Mouse (Mus musculus): ENCODE data around the gene Tbca. TPM values are rescaled to one million over a fixed set of nuclear protein-coding genes. Genes with fewer than 3 reads are reported as not detected.

Gene Tbca
- polyA plus RNA-seq, 1 experiment from 2014 or later: 212 TPM

DNA sequence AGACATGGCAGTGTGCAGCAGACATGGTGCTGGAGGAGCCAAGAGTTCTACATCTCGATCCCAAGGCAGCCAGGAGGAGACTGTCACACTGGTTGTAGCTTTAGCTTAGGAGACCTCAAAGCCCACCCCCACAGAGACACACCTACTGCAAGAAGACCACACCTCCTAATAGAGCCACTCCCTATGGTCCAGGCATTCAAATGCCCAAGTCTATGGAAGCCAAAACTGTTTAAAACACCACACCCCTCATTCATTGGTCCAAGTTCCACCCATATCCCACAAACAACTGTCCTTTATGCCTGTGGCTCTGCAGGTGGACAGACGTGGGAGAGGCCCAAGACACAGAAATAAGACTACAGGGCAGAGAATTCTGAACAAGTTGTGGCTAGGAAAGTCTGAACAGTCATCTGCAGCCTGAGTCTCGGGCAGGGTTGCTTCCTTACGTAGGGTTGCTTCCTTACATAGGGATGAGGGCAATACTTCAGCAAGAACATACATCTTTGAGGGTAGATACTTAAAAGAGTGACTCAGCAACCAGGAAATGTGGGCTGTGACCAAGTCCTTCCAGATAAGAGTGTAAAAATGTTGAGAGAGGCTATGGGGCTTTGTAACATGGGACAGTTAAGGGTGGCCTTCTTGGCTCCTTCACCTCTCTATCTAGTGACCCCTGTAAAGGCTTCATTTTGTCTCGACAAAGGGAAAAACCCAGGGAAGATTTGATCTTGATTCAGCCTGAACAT is 74.0 kb downstream of the Tbca start:
- Histone ChIP-seq H3K36me3 (ENCODE audit: insufficient read depth, low read length) (no peaks in the 10 kb centered on the region), H3K27ac (ENCODE audit: low read length) (no peak overlapping the region), H3K9ac (replicated peaks; ENCODE audit: low read depth) (no peak overlapping the region), H3K4me3 (ENCODE audit: low read depth, low read length) (no peak overlapping the region), H3K4me1 (ENCODE audit: insufficient read depth, low read depth, low read length) (no peaks in the 10 kb centered on the region), H3K9me3 (ENCODE audit: low read length) (no peaks in the 10 kb centered on the region), H3K4me2 (replicated peaks; ENCODE audit: low read depth, low read length) (no peak overlapping the region), H3K27me3 (replicated peaks; ENCODE audit: insufficient read depth, low read length) (peaks cover 15% of the 10 kb centered on the region; the same call in 1 of the 2 replicates)
- WGBS: 45% methylated on average over 5 of the region's 5 CpGs
- ATAC-seq: no peak
- TF ChIP-seq CTCF (IDR thresholded peaks at IDR 0.05) (no peak), EP300 (IDR thresholded peaks at IDR 0.05) (no peak)
- DNase-seq (ENCODE audit: low spot score): no peak

DNA sequence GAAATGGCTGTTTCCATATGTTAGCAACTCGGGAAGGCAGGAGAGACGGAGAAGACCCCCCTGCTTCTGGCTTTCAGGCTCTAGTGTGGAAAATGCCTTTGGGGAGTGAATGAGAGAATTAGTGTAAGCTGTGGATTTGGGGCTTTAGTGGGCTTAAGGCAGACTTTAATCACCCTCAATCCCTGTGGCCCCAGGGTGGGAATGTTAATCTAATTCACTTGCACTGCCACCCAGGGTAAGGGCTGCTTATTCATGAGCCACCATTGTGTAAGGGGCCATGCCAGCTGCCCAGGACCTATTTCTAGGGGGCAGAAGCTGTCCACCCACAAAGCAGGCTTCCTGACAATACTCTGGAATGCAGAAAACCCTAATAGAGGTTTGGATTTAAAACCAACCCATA is 78.2 kb downstream of the Tbca start:
- whole genome bisulfite sequencing: 15% methylated on average over 2 of the region's 2 CpGs
- Histone ChIP-seq H3K36me3 (ENCODE audit: insufficient read depth, low read length) (no peaks in the 10 kb centered on the region), H3K4me3 (ENCODE audit: low read depth, low read length) (no peak overlapping the region), H3K9ac (replicated peaks; ENCODE audit: low read depth) (no peak overlapping the region), H3K27me3 (replicated peaks; ENCODE audit: insufficient read depth, low read length) (peaks cover 46% of the 10 kb centered on the region), H3K27ac (ENCODE audit: low read length) (no peak overlapping the region), H3K4me2 (replicated peaks; ENCODE audit: low read depth, low read length) (no peak overlapping the region), H3K9me3 (ENCODE audit: low read length) (no peaks in the 10 kb centered on the region), H3K4me1 (ENCODE audit: insufficient read depth, low read depth, low read length) (no peaks in the 10 kb centered on the region)
- TF ChIP-seq EP300 (IDR thresholded peaks at IDR 0.05) (no peak), CTCF (IDR thresholded peaks at IDR 0.05) (no peak)
- ATAC-seq (no peak), DNase-seq (ENCODE audit: low spot score) (no peak)

GRCm38 (mm10) chr13:94867772-94868171 is 79.1 kb downstream of the Tbca start:
- no peaks in the 10 kb centered on the region for H3K9me3 ChIP-seq (ENCODE audit: low read length)
- TF ChIP-seq CTCF (IDR thresholded peaks at IDR 0.05) (no peak), EP300 (IDR thresholded peaks at IDR 0.05) (no peak)
- WGBS: 54% methylated on average over 4 of the region's 4 CpGs
- H3K36me3 ChIP-seq (ENCODE audit: insufficient read depth, low read length): no peaks in the 10 kb centered on the region
- no peak overlapping the region for H3K4me2 ChIP-seq (replicated peaks; ENCODE audit: low read depth, low read length)
- DNase-seq (ENCODE audit: low spot score): no peak
- H3K27ac ChIP-seq (ENCODE audit: low read length): no peak overlapping the region
- H3K27me3 ChIP-seq (replicated peaks; ENCODE audit: insufficient read depth, low read length): peaks cover 55% of the 10 kb centered on the region
- no peak overlapping the region for H3K9ac ChIP-seq (replicated peaks; ENCODE audit: low read depth)
- no peaks in the 10 kb centered on the region for H3K4me1 ChIP-seq (ENCODE audit: insufficient read depth, low read depth, low read length)
- H3K4me3 ChIP-seq (ENCODE audit: low read depth, low read length): no peak overlapping the region
- no peak for ATAC-seq

- no peak overlapping the region for H3K27ac ChIP-seq (ENCODE audit: low read length)
- TF ChIP-seq CTCF (IDR thresholded peaks at IDR 0.05) (peak; percentile 75), EP300 (IDR thresholded peaks at IDR 0.05) (no peak)
- ATAC-seq (peak; percentile 83), DNase-seq (ENCODE audit: low spot score) (peak; percentile 59)
- no peaks in the 10 kb centered on the region for H3K4me1 ChIP-seq (ENCODE audit: insufficient read depth, low read depth, low read length)
- H3K9ac ChIP-seq (replicated peaks; ENCODE audit: low read depth): no peak overlapping the region
- H3K9me3 ChIP-seq (ENCODE audit: low read length): no peaks in the 10 kb centered on the region
- H3K36me3 ChIP-seq (ENCODE audit: insufficient read depth, low read length): no peaks in the 10 kb centered on the region
- H3K4me3 ChIP-seq (ENCODE audit: low read depth, low read length): peak overlapping the region; percentile 14
- H3K4me2 ChIP-seq (replicated peaks; ENCODE audit: low read depth, low read length): peak overlapping the region; percentile 36
- 1% methylated on average over 30 of the region's 35 CpGs for WGBS
- peaks cover 60% of the 10 kb centered on the region for H3K27me3 ChIP-seq (replicated peaks; ENCODE audit: insufficient read depth, low read length)
These were observed 79.8 kb downstream of the Tbca start for GRCm38 (mm10) chr13:94868478-94868950.

- Histone ChIP-seq H3K4me2 (replicated peaks; ENCODE audit: low read depth, low read length) (no peak overlapping the region), H3K9ac (replicated peaks; ENCODE audit: low read depth) (no peak overlapping the region), H3K27ac (ENCODE audit: low read length) (no peak overlapping the region), H3K27me3 (replicated peaks; ENCODE audit: insufficient read depth, low read length) (peaks cover 66% of the 10 kb centered on the region), H3K9me3 (ENCODE audit: low read length) (no peaks in the 10 kb centered on the region), H3K4me1 (ENCODE audit: insufficient read depth, low read depth, low read length) (no peaks in the 10 kb centered on the region), H3K36me3 (ENCODE audit: insufficient read depth, low read length) (no peaks in the 10 kb centered on the region), H3K4me3 (ENCODE audit: low read depth, low read length) (peak overlapping the region; percentile 14; the same call in 1 of the 2 replicates)
- DNase-seq (ENCODE audit: low spot score) (no peak), ATAC-seq (no peak)
- TF ChIP-seq EP300 (IDR thresholded peaks at IDR 0.05) (no peak), CTCF (IDR thresholded peaks at IDR 0.05) (no peak)
- WGBS: 5% methylated on average over 8 of the region's 8 CpGs
These were observed 80.8 kb downstream of the Tbca start for GRCm38 (mm10) chr13:94869541-94869940.

DNA sequence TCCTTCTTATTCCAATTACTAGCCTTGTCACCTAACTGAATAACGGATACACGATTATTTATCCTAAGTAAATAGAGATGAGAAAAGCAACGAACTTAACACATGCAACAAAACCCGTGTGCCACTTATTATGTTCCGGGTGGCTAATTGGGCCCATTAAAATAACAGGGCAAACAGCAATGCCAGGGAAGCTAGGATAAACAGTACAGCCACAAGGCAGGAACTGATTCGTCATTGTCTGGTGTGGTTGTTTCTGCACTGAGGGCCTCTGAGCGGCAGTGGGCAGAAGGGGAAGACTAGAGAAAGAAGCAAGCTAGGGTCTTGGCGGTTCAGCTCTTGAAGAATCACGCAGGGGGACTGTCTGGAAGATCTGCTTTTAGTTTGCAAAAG is 81.4 kb downstream of the Tbca start:
- DNase-seq (ENCODE audit: low spot score): no peak
- Histone ChIP-seq H3K36me3 (ENCODE audit: insufficient read depth, low read length) (no peaks in the 10 kb centered on the region), H3K27ac (ENCODE audit: low read length) (no peak overlapping the region), H3K4me3 (ENCODE audit: low read depth, low read length) (no peak overlapping the region), H3K4me1 (ENCODE audit: insufficient read depth, low read depth, low read length) (no peaks in the 10 kb centered on the region), H3K9ac (replicated peaks; ENCODE audit: low read depth) (no peak overlapping the region), H3K4me2 (replicated peaks; ENCODE audit: low read depth, low read length) (no peak overlapping the region), H3K27me3 (replicated peaks; ENCODE audit: insufficient read depth, low read length) (peaks cover 71% of the 10 kb centered on the region), H3K9me3 (ENCODE audit: low read length) (no peaks in the 10 kb centered on the region)
- TF ChIP-seq CTCF (IDR thresholded peaks at IDR 0.05) (no peak), EP300 (IDR thresholded peaks at IDR 0.05) (no peak)
- no peak for ATAC-seq
- WGBS: 5% methylated on average over 9 of the region's 9 CpGs
